Comparison of ENCODE assay signal across 14 mouse cellular contexts in the genomic region with DNA sequence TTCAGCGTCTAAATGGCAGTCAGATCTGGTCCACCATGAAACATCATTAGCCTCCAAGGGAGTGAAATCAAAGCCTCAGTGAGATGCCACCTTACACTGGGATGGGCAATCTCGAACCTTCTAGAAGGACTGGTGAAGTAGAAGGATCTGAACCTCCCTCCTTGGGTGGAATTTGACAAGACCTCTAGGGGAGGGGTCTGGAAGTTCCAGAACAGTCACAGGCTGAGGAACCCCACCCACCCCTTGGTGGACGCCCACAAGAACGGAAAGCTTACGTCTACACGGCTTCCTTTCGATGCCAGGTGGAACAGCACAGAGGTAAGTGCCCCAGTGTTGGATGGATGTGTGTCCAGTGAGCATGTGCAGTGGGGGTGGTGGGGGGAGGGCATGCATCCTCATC.
DNase-seq lines count a peak whose midpoint lies in the region.
"Had no signal": no experiment of that assay in that cellular context is flagged by ENCODE, and none has a peak within 500 bp of the region (broad histone marks: within the 10 kb centered on the region; RNA-seq: fewer than 3 reads in every experiment).

No protein-coding gene starts in this region.

- DNase-seq in CD4-positive helper T cell, adult 2 months (ENCODE audit: low read depth, low spot score): peak; percentile 82
- DNase-seq in CD4-positive, CD25-positive, alpha-beta regulatory T cell, adult 2 months (ENCODE audit: low read depth, low spot score): peak; percentile 72
- DNase-seq in induced T-regulatory cell, adult 2 months (ENCODE audit: low read depth): peak; percentile 77
- peak; percentile 27 for DNase-seq in thymus, postnatal 25 days
- no peak for DNase-seq in kidney, postnatal 25 days
- no peak for DNase-seq in lung, postnatal 25 days (ENCODE audit: low spot score)
- no peak for DNase-seq in urinary bladder, adult 2 months (ENCODE audit: low spot score)
- DNase-seq: adrenal gland, adult 8-10 months; cerebellum, adult 11 months; cerebellum, adult 8-10 months; cerebellum, postnatal 25 days; gastrocnemius, postnatal 36 days; heart, adult 11 months; heart, postnatal 36 days had no signal

Comparison
In these comparisons a context has a peak if more than half of its experiments do, and no peak if none do; other contexts are left out.
1. DNase-seq: peak in CD4-positive helper T cell, adult 2 months (single experiment), CD4-positive, CD25-positive, alpha-beta regulatory T cell, adult 2 months (single experiment), induced T-regulatory cell, adult 2 months (single experiment) and thymus, postnatal 25 days (single experiment); none in kidney, postnatal 25 days (0 of 2), lung, postnatal 25 days (single experiment) and urinary bladder, adult 2 months (single experiment).